Mouse (Mus musculus): ENCODE results near the gene Lima1.

Gene Lima1

DNA sequence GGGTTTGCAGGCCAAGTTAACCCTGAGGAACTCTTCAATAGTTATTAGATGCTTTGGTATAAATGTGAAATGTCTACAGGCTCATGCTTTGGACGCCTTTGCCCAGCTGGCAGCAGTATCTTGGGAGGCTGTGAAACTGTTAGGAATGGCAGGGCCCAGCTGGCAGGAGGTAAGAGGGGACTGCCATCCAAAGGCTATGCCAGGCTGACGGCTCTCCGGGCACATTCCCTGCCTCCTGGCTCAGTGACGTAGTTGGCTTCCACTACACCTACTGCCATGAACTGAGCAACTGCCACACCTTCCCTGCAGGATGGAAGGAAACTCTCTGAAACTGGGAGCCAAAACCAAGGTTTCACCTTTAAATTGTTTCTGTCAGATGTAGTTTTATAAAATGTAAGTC, 135.0 kb downstream of the Lima1 start:
- in situ Hi-C loops (cut with MboI, MseI), result no loop called here

DNA sequence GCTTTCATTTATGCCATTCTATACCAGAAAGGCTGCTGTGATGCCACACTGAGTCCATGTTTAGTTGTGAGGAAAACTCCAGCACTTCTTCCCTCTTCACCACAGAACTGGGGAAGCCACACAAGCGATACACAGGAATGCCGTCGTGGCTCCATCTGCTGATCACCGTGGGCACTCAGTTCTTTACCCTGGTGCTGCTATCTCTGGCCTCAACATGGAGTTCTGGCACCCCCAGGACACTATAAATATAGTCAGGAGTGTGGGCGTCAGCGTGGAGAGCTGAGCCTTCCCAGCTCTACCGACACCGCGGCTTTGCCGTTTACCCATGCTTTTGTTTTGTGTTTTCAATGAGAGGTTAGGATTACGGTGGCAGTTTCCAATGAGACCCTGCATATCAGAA, 138.6 kb downstream of the Lima1 start:
- in situ Hi-C loops (cut with MboI, MseI), result no loop called here

DNA sequence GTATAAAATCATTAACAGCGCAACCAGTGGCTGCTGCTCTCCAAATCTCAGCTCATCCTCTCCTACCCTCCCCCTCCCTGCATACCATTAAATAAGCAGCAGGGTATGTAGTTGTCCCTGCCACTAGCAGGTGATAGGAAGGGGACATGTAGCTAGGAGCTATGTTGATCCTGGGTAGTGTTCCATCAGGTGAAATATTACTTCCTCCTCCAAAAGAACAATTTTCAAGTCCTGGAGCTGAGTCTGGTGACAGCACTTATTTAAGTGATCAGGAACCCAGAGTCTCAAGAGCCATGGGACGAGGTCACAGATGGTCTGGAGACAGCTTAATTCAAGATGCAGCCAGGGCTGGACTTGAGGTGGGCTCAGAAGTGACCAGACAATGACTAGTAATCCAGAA, 139.6 kb downstream of the Lima1 start:
- in situ Hi-C loops (cut with MboI, MseI), result no loop called here

DNA sequence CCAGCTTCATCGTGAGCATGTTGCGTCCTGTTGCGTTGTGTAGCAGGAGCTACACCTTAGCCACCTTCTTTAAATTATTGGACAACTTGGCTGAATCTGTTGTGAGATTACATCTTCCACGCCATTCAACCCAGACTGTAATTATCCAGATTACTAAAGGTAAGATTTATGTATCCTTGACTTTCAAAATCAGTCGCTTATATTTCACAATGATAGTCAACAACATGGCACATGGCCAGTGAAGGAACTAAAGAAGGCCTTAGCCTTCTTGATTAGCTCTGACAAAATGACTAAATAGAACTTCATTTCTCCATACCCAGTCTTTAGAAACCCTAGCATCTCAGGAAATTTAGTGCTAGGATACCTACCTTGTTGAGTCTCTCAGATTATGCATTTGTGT, 142.1 kb downstream of the Lima1 start:
- in situ Hi-C loops (cut with MboI, MseI), result no loop called here

DNA sequence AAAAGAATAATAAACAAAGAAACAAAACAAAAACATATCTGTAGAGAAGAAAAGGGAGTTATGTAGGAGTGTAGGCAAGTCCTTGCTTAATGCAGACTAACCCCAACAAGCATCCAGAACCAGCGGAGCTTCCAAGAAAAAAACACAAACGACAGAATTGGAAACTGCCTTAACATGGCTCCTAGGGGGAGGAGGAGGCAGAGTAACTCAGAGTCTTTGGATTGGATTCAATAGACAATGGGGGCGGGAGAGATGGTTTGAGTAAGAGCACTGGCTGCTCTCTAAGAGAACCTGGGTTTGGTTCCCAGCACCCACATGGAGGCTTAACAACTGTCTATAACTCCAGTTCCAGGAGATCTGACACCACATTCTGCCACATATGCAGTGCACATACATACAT, 143.6 kb downstream of the Lima1 start:
- in situ Hi-C loops (cut with MboI, MseI), result no loop called here

DNA sequence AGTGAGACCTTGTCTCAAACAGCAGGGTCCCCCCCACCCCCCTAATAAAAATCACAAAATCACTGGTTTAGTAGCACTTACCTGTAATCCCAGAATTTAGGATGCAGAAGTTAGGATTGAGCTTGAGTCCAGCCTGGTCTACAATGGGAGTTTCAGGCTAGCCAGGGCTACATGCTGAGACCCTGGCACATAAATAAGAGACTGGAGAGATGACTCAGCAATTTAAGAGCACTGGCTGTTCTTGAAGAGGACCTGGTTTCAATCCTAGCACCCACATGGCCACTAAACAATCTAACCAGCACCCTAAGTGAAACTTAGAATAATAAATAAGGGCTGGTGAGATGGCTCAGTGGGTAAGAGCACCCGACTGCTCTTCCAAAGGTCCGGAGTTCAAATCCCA, 144.1 kb downstream of the Lima1 start:
- in situ Hi-C loops (cut with MboI, MseI), result no loop called here

DNA sequence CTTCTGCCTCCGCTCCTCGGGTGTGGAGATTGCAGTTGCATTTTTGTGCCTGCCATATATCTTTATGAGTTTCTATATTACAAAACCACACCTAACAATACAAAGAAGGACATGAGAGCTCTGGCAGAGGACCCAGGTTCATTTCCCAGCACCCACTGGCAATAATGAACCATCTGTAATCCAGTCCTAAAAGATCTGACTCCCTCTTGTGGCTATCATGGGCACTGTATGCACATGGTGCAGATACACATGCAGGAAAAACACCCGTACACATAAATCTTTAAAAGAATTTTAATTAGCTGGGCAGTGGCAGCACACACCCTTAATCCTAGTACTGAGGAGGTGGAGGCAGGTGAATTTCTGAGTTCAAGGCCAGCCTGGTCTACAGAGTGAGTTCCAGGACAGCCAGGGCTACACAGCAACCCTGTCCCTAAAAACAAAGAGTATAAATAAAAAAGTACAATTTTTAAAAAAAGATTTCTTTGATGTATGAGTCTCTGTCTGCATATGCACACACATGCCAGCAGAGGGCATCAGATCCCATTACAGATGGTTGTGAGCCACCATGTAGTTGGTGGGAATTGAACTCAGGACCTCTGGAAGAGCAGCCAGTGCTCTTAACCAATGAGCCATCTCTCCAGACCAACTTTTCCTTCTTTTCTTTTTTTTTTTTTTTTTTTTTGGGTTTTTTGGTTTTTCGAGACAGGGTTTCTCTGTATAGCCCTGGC, 146.0 kb downstream of the Lima1 start:
- in situ Hi-C loops (cut with MboI, MseI), result loop anchor here (5.0 kb wide), 1 partner anchor 53 kb away; no protein-coding TSS in a partner anchor
